Mouse (Mus musculus): ENCODE data around the gene Slc51b. TPM values are rescaled to one million over a fixed set of nuclear protein-coding genes. Genes with fewer than 3 reads are reported as not detected.
A peak's percentile ranks its signal among the peaks of the same experiment; 100 is the strongest.

The Slc51b gene
- total RNA-seq, 2 experiments from 2014 or later: not detected

GRCm38 (mm10) chr9:65381017-65381590, 41.7 kb downstream of the Slc51b start:
- intact Hi-C loops (cut with DNase I): no loop called here

DNA sequence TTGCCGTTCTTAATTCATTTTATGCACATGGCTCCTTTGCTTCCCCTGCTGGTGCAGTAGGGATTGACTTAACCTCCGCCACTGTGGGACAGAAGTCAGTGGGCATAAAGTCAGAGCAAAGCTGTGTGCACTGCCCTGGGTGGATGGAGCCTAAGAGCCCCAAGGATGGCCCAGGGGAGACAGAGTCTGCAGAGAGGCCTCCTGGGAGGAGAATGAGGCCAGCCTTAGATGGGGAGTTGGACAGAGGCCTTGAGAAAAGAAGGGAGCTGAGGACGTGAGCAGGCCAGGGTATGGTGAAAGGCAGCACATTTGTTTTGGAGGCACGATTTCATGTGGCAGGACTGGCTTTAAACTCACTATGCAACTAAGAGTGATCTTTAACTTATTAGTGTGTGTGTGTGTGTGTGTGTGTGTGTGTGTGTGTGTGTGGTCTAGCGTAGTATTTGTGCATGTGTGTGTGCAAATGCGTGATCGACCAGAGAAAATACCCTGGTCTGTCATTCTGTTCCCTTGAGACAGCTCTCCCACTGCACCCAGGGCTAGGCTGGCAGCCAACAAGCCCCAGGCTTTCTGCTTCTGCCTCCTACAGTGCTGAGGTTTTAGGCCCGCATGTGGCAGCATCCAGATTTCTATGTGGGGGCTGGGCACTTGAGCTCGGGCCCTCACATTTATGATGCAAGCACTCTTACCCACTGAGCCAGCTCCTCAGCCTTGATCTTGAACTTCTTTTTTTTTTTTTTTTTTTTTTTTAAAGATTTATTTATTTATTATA, 47.4 kb downstream of the Slc51b start:
- DNase-seq (ENCODE audit: low spot score in 2 of 2): peak; percentile 69 to 76

More at GRCm38 (mm10) chr9:65381017-65381590, 41.7 kb downstream of the Slc51b start:
- no peak for DNase-seq (ENCODE audit: low spot score in 2 of 2)

DNA sequence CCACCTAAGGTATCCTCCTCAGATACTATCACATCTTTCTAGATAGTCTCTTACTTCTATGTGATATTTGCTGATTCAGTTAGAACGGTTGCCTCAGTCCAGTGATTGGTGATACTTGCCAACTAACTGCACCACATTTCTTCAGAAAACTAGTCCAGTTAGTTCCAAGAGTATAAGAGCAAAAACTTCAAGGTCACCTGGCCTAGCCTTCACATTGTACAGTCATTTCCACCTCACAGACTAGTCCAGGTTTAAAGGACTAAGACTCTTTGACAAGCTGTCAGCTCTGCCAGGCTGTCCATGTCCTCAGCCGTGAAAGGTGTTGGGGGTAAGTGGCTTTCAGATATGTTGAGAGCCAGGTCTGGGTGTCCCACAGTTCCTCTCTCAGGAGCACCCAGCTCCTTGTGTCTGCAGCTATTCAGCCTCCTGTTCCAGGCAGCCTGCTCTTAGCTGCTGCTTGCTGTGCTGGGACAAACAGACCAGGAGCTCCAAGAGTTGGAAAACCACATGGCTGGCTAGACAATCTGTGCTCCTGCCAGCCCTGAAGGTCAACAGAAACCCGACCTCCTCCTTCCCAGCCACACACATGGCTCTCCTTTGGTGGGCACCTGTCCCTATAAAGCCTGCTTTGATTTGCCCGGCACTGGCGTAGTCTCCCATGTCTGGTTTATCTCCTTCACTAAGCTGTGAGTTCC, 48.1 kb downstream of the Slc51b start:
- intact Hi-C loops (cut with DNase I): loop anchor here (5.0 kb wide), 1 partner anchor 58 kb away; no protein-coding TSS in a partner anchor

More for the DNA sequence above, 47.4 kb downstream of the Slc51b start:
- intact Hi-C loops (cut with DNase I): no loop called here

DNA sequence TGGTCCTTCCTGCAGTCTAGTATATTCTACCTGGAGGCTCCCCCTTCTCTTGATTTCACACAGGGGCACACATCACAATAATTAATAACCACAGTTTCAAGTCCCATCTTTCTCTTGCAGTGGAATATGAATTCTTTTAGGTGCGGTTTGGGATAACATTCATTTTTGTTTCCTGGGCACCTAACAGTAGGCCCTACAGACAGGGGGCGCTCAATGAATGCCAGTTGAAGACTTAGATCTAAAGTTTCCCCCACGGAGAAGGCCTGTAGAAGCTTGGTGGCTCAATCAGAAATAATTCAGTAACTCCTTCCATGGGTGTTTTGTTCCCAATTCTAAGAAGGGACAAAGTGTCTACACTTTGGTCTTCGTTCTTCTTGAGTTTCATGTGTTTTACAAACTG, 50.3 kb downstream of the Slc51b start:
- intact Hi-C loops (cut with DNase I): loop anchor here (5.0 kb wide), 1 partner anchor 60 kb away; no protein-coding TSS in a partner anchor
- no peak for DNase-seq (ENCODE audit: low spot score in 2 of 2)

More for the DNA sequence above, 48.1 kb downstream of the Slc51b start:
- DNase-seq (ENCODE audit: low spot score in 2 of 2): no peak

GRCm38 (mm10) chr9:65371756-65372155, 51.0 kb downstream of the Slc51b start:
- no peak for DNase-seq (ENCODE audit: low spot score in 2 of 2)
- intact Hi-C loops (cut with DNase I): loop anchor here (5.0 kb wide), 1 partner anchor 61 kb away; no protein-coding TSS in a partner anchor

- no peak for DNase-seq (ENCODE audit: low spot score in 2 of 2)
- intact Hi-C loops (cut with DNase I): no loop called here
These were observed 57.0 kb downstream of the Slc51b start for GRCm38 (mm10) chr9:65365721-65366120.

- DNase-seq (ENCODE audit: low spot score in 2 of 2): no peak
- intact Hi-C loops (cut with DNase I): no loop called here
These were observed 59.1 kb downstream of the Slc51b start for GRCm38 (mm10) chr9:65363684-65364083.

Other genes starting within 250 kb of the Slc51b start
- gene Parp16, start 227.6 kb downstream of the Slc51b start, total RNA-seq (2021): 1 to 10 TPM; 2.5 to 4.2 TPM
- not detected for gene Cilp, start 157.8 kb downstream of the Slc51b start, total RNA-seq (2021)
- 10 to 100 TPM; 27.0 to 33.2 TPM for gene Clpx, start 128.7 kb downstream of the Slc51b start, total RNA-seq (2021)
- 10 to 100 TPM; 26.8 to 33.3 TPM for gene Pdcd7, start 76.9 kb downstream of the Slc51b start, total RNA-seq (2021)
- gene Ubap1l, start 61.9 kb downstream of the Slc51b start, total RNA-seq (2021): 1 to 10 TPM; 1.3 to 4.5 TPM
- under 1 TPM; 0.17 to 0.18 TPM for gene Kbtbd13, start 31.3 kb downstream of the Slc51b start, total RNA-seq (2021)
- 1 to 10 TPM; 3.4 to 3.5 TPM for gene Rasl12, start 24.4 kb downstream of the Slc51b start, total RNA-seq (2021)
- gene Mtfmt, start 12.8 kb upstream of the Slc51b start, total RNA-seq (2021): 10 to 100 TPM; 16.6 to 19.0 TPM
- 10 to 100 TPM; 27.4 to 30.8 TPM for gene Spg21, start 38.0 kb upstream of the Slc51b start, total RNA-seq (2021)
- 1 to 10 TPM; 3.1 to 3.4 TPM for gene Ankdd1a, start 97.2 kb upstream of the Slc51b start, total RNA-seq (2021)
- 10 to 100 TPM; 13.2 to 17.6 TPM for gene Plekho2, start 157.1 kb upstream of the Slc51b start, total RNA-seq (2021)
- under 1 TPM; 0.39 to 0.50 TPM for gene Pif1, start 164.2 kb upstream of the Slc51b start, total RNA-seq (2021)
- gene Rbpms2, start 206.7 kb upstream of the Slc51b start, total RNA-seq (2021): 1 to 10 TPM; 1.8 to 2.9 TPM
- 100 to 1,000 TPM; 228 to 236 TPM for gene Oaz2, start 245.0 kb upstream of the Slc51b start, total RNA-seq (2021)

Data from left cerebral cortex, postnatal 36 days (tissue).